Mouse (Mus musculus) CH12.LX (cell line): ENCODE measurements around the gene Phf1.

Experiments used
- CTCF ChIP-seq, 2 experiments: IDR thresholded peaks in 1 of 2; conservative IDR thresholded peaks in 1 of 2; 2 replicates each; pipeline ENCODE4 v1.5.1; 2011 to 2012; ENCODE audit warnings: low read depth in 2 of 2, low read length in 2 of 2, improper control_type of control experiment in 1 of 2, inconsistent platforms in 1 of 2, mild to moderate bottlenecking in 1 of 2, moderate library complexity in 1 of 2
- EP300 ChIP-seq: IDR thresholded peaks from 2 replicates; pipeline ENCODE4 v1.6.1; 2011; ENCODE audit warnings: low read length, improper control_type of control experiment
- MXI1 ChIP-seq: IDR thresholded peaks from 2 replicates; pipeline ENCODE4 v1.6.1; 2011; ENCODE audit warnings: mild to moderate bottlenecking, low read depth, low read length, improper control_type of control experiment
- NRF1 ChIP-seq: IDR thresholded peaks from 2 replicates; pipeline ENCODE4 v1.6.1; 2014; ENCODE audit warnings: low read depth, mild to moderate bottlenecking, inconsistent platforms, low read length, improper control_type of control experiment, moderate library complexity
- ZC3H11A ChIP-seq: IDR thresholded peaks from 2 replicates; pipeline ENCODE4 v1.6.1; 2012; ENCODE audit warnings: low read depth, mild to moderate bottlenecking, inconsistent platforms, low read length, improper control_type of control experiment

DNA sequence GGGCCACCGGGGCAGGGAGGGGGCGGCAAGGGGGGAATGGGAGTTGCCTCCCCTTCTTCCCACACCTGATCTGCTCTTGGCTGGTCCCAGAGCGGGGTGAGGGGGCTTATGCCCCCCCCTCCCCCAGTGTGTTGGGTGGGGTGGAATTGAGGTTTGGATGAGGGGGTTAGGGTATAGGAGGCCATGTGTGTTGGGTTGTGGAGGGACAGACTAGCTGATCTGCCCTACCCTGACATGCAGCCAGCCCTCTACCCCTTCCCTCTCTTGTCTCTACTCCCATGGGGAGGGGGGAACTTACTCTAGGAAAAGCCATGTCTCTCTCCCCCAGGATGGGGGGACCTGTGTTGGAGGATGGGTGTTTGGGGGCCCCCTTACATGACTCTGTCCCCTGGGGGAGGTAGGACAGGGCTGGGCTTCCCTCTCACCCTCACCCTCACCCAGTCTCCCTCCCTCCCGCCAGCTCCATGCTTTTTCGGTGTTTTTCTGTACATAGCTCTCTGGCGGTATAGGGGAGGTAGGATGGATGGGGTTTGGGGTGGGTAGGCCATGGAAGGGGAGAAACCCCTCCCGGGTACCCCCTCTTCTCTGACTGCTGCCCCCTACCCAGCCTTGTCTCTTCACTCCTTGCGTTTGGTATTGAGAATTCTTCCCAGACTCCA is 38.5 kb downstream of the Phf1 start:
- TF ChIP-seq EP300: no peak
- no peak for TF ChIP-seq CTCF (conservative IDR thresholded peaks at IDR 0.05 in 1 of 2, IDR thresholded peaks at IDR 0.05 in 1 of 2; ENCODE audit: low read depth in 2 of 2, low read length in 2 of 2)
- no peak for TF ChIP-seq ZC3H11A
- TF ChIP-seq NRF1: no peak
- TF ChIP-seq MXI1: no peak
